Mouse (Mus musculus): ENCODE data around the gene Tecr.

Gene Tecr

GRCm38 (mm10) chr8:83607661-83608397, at the start of gene Tecr, which contains the start of gene Dnajb1:
Gene Tecr (minus strand): TSS chr8:83607971.
Gene Dnajb1 (plus strand): TSS chr8:83608193.
- in situ Hi-C loops (cut with MboI, MseI), result no loop called here

- in situ Hi-C loops (cut with MboI, MseI), result no loop called here
Measured at GRCm38 (mm10) chr8:83656484-83657246, 48.9 kb upstream of the Tecr start.

GRCm38 (mm10) chr8:83656043-83656442, 48.3 kb upstream of the Tecr start:
- in situ Hi-C loops (cut with MboI, MseI), result no loop called here

GRCm38 (mm10) chr8:83654725-83655124, 47.0 kb upstream of the Tecr start:
- in situ Hi-C loops (cut with MboI, MseI), result no loop called here

GRCm38 (mm10) chr8:83653662-83654017, 45.9 kb upstream of the Tecr start:
- in situ Hi-C loops (cut with MboI, MseI), result no loop called here

GRCm38 (mm10) chr8:83652744-83653661, 45.2 kb upstream of the Tecr start:
- in situ Hi-C loops (cut with MboI, MseI), result no loop called here

- in situ Hi-C loops (cut with MboI, MseI), result no loop called here
Measured at GRCm38 (mm10) chr8:83652030-83652743, 44.4 kb upstream of the Tecr start, which contains the start of gene Gipc1. Gene Gipc1 (plus strand): TSS chr8:83652677.

- in situ Hi-C loops (cut with MboI, MseI), result no loop called here
Measured at GRCm38 (mm10) chr8:83649699-83650098, 41.9 kb upstream of the Tecr start.

GRCm38 (mm10) chr8:83648031-83648430, 40.3 kb upstream of the Tecr start:
- in situ Hi-C loops (cut with MboI, MseI), result no loop called here

- in situ Hi-C loops (cut with MboI, MseI), result no loop called here
Measured at GRCm38 (mm10) chr8:83647511-83647910, 39.7 kb upstream of the Tecr start.

GRCm38 (mm10) chr8:83639649-83640048, 31.9 kb upstream of the Tecr start:
- in situ Hi-C loops (cut with MboI, MseI), result no loop called here

- in situ Hi-C loops (cut with MboI, MseI), result no loop called here
Measured at GRCm38 (mm10) chr8:83638856-83639255, 31.1 kb upstream of the Tecr start.

- in situ Hi-C loops (cut with MboI, MseI), result no loop called here
Measured at GRCm38 (mm10) chr8:83632083-83632707, 24.4 kb upstream of the Tecr start.

GRCm38 (mm10) chr8:83625676-83626299, 18.0 kb upstream of the Tecr start:
- in situ Hi-C loops (cut with MboI, MseI), result no loop called here

- in situ Hi-C loops (cut with MboI, MseI), result no loop called here
Measured at GRCm38 (mm10) chr8:83624739-83625138, 17.0 kb upstream of the Tecr start.

GRCm38 (mm10) chr8:83623549-83623948, 15.8 kb upstream of the Tecr start:
- in situ Hi-C loops (cut with MboI, MseI), result no loop called here

GRCm38 (mm10) chr8:83622389-83622989, 14.7 kb upstream of the Tecr start:
- in situ Hi-C loops (cut with MboI, MseI), result no loop called here

GRCm38 (mm10) chr8:83621691-83622388, 14.1 kb upstream of the Tecr start:
- in situ Hi-C loops (cut with MboI, MseI), result no loop called here

- in situ Hi-C loops (cut with MboI, MseI), result no loop called here
Measured at GRCm38 (mm10) chr8:83619568-83620285, 12.0 kb upstream of the Tecr start.

Data from T-helper 2 cell (primary cell).